Mouse (Mus musculus): ENCODE results near the gene Memo1.
"Not testable (repeated sequence)": the region's sequence is repeated elsewhere in the genome, so short reads cannot be mapped to it uniquely, and the experiment has no call there.

The Memo1 gene

DNA sequence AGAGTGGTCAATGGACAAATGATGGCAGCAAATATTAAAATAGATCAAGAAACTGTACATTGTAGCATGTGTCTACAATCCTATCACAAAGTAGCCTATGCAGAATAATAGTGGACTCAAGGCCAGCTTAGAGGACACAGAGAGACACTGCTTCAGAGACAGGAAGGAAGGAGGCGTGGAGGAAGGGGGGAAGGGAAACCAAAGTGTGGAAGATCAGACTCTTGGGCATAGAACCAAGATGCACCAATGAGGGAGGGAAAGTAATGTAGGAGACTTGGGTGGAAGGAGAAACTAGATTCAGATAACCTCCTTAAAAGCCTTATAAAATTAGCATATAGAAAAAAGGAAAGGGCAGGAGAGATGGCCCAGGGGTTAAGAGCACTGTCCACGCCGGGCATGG, 32.9 kb downstream of the Memo1 start:
- no peak for DNase-seq (ENCODE audit: low spot score)

DNA sequence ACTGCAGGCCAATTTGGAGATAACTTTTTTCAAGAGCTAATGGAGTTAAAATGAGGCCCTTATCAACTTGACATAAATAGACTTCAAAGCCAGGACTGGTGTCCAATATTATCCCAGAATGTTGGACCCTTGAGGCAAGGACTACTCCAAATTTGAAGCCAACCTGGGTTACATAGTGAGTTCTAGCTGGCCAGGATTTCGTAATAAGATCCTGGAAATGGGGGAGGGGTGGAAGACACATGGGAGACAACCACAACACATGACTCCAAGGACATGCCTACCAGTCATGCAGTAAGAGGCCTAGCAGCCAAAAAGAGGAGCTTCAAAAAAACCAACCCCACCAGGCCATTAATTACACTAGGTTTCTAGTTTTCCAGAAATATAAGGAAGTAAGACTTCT, 50.0 kb downstream of the Memo1 start:
- no peak for DNase-seq (ENCODE audit: low spot score)

DNA sequence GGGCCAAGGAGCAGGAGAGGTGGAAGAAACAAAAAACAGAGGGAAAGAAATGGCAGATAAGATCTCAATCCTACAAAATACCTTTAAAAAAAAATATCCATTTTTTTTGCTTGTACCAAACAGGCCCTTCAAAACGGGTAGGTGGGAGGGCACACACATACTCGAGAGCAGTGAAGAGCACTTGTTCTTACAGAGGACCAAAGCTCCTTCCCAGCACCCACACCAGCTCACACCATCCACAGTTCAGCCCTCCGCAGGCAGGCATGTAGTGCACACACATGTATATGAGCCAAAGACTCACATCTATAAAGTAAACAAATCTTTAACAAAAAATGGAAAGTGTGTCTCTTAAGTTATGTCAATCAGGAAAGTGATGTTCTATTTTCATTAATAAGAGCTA, 52.5 kb downstream of the Memo1 start:
- no peak for DNase-seq (ENCODE audit: low spot score)

DNA sequence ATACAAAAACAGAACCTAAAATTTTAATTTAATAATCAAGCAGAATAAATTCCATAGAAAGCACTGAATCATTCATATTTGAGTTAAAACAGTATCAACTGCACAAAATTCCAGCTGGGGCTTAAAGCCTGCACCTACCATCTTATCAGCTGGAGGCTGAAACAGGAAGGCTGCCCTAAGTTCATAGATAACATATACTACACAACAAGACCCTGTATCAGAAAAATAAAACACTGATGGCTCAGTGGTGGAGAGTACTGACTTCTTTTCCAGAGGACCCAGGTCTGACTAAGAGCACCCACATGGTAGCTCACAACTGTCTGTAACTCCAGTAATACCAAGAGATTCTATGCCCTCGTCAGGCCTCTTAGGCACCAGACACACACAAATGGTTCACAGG, 55.0 kb downstream of the Memo1 start:
- DNase-seq (ENCODE audit: low spot score) = no peak

DNA sequence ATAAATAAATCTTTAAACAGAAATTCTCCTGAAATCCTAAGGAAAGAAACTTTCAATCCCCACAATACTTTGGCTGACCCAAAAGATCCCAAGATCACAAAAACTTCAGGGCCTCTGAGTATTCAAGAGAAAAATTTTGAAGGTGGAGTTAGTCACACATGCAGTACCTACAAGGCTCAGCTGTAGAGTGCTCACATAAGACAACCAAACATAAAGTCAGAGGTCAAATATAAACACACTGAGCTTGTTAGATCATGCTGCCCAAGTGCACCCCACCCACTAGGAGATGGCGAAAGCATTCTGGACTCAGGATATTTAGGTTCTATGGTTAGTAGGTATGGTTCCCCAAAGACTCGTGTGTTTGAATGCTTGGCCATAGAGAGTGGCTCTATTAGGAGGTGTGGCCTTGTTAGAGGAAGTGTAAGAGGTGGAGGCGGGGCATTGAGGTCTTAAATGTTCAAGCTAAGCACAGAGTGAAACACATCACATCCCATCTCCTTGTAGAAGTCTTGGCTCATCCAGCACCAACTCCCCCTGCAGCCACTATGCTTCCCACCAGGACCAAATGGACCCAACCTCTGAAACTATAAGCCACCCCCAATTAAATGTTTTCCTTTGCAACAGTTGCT, 67.1 kb downstream of the Memo1 start:
- DNase-seq (ENCODE audit: low spot score) = no peak

DNA sequence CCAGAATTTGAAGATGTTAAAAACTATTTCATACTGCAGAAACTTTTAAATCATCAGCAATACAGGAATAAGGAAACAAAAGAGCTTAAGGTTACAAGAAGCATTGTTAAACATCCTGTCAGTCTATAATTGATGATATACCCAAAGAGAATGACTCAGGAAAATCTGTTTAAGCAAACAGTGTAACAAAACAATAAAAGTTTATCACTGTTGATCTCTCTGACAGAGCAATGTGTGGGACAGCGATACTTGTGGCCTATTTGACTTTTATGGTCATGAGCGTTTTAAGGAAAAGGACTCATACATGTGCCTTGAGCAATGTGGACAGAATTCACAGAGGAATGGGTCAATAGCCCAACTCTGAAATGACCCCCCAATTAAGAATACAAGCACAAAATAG, 78.0 kb downstream of the Memo1 start:
- no peak for DNase-seq (ENCODE audit: low spot score)

DNA sequence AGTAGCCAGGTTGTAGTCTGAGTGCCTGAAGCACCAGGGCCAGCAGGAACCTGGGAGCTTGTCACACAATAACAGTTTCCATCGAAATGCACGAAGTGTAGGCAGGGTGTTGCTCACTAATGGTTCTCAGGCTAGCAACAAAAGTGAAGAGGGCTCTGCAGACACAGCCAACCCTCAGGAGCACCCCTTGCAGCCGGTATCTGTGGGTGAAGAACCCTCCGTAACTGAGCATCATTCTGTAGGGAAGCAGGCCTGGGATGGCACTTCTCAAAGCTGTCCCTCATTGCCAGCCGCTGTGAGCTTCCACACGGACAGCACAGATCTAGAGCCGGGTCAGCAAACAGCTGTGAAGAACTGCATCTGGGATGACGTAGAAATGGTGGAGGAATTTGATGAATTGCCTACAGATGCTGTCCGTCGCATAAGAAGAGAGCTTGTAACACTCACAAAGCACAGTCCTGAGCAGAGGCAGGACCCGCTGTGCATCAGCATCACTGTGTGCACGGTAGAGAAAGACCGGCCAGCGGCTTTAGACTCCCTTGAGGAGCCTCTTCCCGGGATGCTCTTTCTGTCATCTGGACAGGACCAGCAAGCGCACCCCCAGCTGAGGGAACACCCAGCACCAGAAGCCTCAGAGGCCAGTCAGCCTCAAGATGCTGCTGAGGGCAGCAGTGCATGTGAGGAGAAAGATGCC, 82.3 kb downstream of the Memo1 start:
- not testable (repeated sequence) for DNase-seq (ENCODE audit: low spot score)

DNA sequence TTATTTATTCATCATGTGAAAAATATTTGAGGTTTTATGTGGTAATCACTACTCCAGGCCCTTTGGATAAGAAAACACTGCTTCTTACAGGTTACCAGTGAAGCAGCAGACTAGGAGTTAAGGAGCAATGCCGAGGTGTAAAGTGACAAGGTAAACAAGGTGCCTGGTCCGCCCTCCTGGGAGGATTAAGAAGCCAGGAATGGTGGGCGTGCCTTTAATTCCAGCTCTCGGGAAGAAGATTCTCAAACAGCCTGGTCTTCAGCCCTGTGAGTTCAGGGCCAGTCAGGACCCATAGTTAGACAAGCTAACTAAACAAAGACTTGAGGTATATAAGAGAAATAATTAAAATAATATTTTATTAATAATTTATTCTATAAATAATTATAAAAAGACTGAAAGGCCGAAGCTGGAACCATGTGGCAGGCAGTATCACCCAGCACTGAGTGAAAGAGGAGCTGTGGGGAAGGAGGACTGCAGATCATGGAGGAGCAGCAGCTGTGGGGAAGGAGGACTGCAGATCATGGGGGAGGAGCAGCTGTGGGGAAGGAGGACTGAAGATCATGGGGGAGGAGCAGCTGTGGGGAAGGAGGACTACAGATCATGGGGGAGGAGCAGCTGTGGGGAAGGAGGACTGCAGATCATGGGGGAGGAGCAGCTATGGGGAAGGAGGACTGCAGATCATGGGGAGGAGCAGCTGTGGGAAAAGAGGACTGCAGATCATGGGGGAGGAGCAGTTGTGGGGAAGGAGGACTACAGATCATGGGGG, 86.0 kb downstream of the Memo1 start:
- DNase-seq (ENCODE audit: low spot score) = no peak

DNA sequence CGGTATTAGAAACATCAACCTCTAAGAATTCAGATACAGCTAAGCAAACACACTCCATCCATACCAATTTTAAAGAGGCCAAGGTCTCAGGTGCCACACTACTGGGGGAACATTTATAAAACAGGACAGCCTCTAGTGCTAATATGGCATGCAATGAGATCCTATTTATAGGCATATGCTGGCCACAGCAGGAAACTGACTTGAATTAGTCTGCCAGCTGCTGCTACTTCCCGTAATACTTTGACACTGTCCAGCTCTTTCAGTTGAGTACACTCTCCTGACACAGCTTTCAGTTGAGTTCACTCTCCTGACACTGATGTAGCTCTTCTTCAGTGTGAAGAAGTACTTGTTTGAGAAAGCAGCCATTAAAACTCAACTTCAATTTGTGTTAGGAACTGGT, 99.4 kb downstream of the Memo1 start:
- DNase-seq (ENCODE audit: low spot score) = no peak

DNA sequence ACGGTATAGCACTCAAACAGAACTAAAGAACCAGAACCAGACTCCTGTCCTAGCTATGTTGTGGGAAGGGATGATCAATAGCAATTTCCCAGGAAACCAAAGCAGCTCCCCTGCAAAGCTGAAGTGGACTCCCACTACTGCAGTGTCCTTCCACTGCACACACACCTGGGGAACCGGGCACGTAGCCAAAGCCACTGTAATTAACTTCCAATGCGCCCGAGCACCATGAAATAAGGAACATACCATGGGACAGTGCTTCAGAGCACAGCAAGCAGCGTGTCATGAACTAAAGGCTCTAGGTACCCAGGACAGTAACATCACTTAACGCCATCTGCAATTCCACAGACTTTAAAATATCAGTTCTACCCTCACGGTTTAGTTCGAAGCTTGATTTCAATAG, 100.6 kb downstream of the Memo1 start:
- DNase-seq (ENCODE audit: low spot score) = peak; percentile 21

DNA sequence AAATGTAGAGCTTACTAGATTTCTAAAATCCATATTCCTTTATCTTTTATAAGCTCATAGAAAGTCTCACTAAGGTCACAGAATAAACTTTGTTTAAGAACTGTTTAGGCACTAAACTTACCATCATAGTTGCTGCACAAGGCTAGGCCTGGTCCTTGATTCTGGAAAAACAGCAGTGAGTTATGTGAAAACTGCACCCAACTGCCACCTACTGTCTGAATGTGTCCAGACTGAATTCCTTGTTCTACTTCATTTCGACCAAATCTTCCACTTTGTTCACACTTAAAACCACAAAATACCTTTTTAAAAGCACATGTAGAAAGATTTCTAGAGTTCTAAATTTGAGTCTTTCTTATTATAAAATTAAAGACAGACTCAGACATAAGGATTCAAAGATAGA, 101.9 kb downstream of the Memo1 start:
- no peak for DNase-seq (ENCODE audit: low spot score)

DNA sequence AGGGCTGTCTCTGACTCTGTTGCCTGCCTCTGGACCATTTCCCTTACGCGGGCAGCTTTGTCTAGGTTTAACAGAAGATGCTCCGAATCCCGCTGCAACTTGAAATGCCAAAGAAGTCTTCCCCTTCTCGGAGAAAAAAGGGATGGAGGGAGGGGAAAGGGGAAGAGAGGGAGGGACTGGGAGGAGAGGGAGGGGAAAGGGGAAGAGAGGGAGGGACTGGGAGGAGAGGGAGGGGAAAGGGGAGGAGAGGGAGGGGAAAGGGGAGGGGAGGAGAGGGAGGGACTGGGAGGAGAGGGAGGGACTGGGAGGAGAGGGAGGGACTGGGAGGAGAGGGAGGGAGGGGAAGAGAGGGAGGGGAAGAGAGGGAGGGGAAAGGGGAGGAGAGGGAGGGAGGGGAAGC, 103.9 kb downstream of the Memo1 start:
- DNase-seq (ENCODE audit: low spot score) = no peak

DNA sequence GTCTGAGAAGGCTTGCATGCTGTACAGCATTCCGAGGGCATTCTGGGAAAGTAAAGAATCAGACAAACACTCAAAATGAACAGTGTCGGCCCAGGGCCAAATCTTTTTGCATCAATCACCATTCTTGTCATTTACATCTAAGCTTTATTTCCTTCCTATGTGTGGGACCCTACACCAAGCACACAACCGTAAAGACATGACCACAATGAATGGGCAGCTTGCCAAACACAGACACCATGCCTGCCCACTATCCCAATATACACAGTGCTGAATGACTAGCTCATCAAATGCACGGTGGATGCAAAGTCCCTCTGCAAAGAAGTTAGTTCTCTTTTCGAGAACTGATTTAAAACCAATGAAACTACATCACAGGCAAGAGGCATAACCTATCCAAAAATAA, 109.1 kb downstream of the Memo1 start:
- DNase-seq (ENCODE audit: low spot score) = no peak

DNA sequence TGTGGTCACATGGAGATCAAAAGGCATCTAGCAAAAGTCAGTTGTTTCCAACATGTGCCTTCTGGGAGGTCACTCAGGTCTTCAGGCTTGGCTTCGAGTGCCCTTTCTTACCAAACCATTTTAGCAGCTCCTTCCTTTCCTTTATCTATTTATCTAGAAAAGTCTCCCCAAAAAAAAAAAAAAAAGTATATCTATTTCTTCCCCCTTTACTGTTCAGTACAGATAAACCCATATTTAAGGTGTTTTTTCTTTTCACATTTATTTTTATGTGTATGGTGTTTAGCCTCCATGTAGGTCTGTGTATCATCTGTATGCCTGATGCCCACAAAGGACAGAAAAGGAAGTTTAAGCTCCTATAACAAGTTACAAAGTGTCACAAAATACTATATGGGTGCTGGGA, 110.6 kb downstream of the Memo1 start:
- no peak for DNase-seq (ENCODE audit: low spot score)

DNA sequence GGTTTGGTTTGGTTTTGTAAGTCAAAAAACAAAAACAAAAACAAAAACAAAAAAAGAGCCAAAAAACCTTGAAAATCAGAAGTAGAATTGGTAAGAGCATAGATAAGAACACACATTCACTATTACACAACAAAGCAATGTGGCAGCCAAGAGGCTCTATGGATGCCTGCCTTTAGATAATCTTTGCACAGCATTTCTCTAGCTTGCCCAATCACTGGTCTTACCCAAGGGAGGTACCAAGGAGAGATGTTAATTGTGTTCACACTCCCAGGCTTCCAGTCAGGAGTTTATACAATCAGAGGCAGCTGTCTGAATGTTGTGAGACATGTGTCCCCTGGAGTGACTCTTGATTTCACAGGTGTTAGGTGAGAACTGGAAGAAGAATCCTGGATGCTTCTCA, 114.4 kb downstream of the Memo1 start:
- no peak for DNase-seq (ENCODE audit: low spot score)

DNA sequence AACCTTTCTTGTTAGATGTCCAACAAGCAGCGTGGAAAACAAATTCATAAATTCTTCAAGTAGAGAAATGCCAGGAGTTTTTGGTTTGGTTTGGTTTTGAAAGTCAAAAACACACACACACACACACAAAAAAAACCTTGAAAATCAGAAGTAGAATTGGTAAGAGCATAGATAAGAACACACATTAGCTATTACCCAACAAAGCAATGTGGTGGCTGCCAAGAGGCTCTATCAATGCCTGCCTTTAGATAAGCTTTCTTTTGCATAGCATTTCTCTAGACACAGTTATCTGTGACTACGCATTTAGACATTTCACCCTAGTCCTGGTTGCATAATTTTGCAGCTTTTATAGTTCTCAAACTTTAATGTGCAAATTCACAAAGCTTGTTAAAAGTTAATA, 115.7 kb downstream of the Memo1 start:
- not testable (repeated sequence) for DNase-seq (ENCODE audit: low spot score)

DNA sequence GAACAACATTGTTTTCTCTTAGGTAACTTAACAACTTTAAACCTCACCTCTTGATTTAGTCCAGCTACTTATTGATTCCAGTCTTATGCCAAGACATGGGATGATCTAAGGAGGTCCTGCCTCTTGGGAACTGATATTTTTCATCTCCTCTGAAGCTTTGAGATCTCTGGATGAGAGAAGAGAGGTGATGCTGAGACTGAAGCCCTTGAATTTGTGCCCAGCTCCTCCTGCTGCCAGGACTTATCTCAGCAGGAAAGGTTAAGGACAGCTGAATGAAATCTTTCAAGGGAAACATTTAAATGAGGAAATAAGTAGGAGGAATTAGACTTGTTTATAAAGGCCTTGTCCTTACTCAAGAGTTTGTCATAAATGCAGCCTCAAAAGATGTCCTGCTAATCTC, 121.6 kb downstream of the Memo1 start:
- no peak for DNase-seq (ENCODE audit: low spot score)

DNA sequence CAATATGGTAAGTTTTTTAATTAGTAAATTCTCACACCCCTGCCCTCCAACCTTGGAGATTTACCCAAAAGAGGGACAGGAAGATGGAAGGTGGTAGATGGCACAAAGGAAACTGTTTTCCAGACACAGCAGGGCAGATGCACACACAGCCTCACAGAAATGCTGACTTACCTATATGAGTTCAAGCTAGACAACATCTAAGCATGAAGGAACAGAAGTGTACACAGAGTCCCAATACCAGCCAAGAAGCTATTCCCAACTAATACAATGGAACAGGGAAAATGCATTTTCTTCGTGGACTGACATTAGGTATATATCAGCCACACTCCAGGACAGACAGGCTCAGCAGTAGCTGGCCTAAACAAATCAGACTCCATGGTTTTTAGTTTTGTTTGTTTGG, 122.5 kb downstream of the Memo1 start:
- no peak for DNase-seq (ENCODE audit: low spot score)

DNA sequence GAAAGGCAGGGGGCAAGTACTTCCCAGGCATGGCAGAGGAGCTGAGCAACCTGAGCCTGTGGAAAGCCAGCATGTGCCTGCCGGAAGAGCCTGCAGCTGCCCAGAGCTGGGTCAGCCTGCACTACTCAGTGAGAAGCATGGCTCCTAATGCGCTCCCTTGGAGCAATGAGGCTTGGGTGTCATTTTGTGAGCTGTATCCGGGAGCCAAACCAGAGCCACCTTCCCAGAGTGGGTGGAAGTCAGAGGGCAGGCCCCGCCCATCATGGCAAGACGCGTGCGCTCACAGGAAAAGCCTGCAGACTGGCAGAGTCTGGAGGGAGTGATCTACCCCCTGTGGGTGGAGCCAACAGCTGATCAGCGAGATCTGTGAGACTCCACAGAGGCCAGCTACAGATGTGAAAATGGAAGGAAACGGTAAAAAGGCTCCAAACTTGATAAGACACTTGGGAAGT, 135.9 kb downstream of the Memo1 start:
- DNase-seq (ENCODE audit: low spot score) = peak; percentile 68

DNA sequence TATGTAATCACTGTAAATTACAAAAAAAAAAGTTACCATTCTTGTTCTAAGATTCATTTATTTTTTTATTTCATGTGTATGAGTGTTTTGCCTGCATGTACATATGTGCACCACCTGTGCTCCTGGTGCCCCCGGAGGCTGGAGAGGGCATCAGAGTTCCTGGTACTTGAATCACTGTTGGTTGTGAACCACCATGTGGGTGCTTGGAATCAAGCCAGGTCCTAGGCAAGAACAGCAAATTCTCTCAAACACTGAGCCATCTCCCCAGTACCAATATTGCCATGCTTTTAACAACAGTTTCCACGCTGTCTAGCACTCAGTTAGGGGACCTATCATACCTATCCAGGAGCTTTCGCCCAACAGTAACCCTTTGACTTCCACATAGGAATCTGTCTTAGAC, 137.2 kb downstream of the Memo1 start:
- DNase-seq (ENCODE audit: low spot score) = no peak
